Mouse (Mus musculus) E14TG2a.4 (cell line): ENCODE results near the gene Polg.

Source experiments
- CTCF ChIP-seq: conservative IDR thresholded peaks from 2 replicates; pipeline ENCODE4 v1.5.1; 2014; ENCODE audit warnings: low read length
- POU5F1 ChIP-seq: IDR thresholded peaks from 2 replicates; pipeline ENCODE4 v1.6.1; 2014; ENCODE audit warnings: low read length, borderline replicate concordance

DNA sequence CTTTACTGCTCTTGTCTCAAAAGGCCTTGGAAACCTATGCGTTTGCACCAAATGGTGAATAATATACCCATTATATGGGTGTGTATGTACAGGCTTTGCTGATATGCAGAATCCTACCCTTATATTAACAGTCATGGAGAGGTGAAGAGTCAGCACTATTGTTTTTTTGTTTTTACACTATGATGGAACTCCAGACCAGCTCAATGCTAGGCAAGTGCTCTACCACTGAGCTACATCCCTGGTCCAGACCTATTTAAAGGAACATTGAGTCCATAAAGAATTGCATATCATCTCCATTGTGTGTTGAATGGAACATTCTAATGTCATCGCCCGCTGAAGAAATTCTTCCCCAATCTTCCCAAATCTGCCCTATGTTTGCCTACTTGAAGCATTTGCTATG lies 44.5 kb upstream of the Polg start:
- no peak for TF ChIP-seq CTCF
- no peak for TF ChIP-seq POU5F1
